Mouse (Mus musculus) megakaryocyte progenitor cell, adult 5-6 weeks (primary cell): ENCODE data around the gene Rxra. TPM values are rescaled to one million over a fixed set of nuclear protein-coding genes. Genes with fewer than 3 reads are reported as not detected.

ENCODE experiments used
- ATAC-seq: replicated peaks from 2 replicates; pipeline ENCODE4 v1.8.0; 2016; ENCODE audit warnings: mild to moderate bottlenecking, moderate TSS enrichment, inconsistent platforms; ENCODE audit not compliant: poor library complexity
- total RNA-seq, 2 experiments: library from RNA; stranded (forward) in 1 of 2; stranded (reverse) in 1 of 2; fragments of 157-497, 149-512 nt in 1 of 2; fragments of 200-1000 nt in 1 of 2; gene quantifications; 2 replicates each; pipeline versions ENCODE4 v1.2.3 to v1.2.4; 2015 to 2017

Rxra gene
- total RNA-seq, 2 experiments from 2014 or later: 1.2 to 1.9 TPM

GRCm38 (mm10) chr2:27693684-27694083 lies 17.4 kb downstream of the Rxra start:
- ATAC-seq: peak; percentile 36

GRCm38 (mm10) chr2:27699574-27699973 lies 23.3 kb downstream of the Rxra start:
- ATAC-seq: no peak

- no peak for ATAC-seq
These were observed 26.0 kb downstream of the Rxra start for GRCm38 (mm10) chr2:27702283-27702682.

GRCm38 (mm10) chr2:27702904-27703666 lies 26.8 kb downstream of the Rxra start:
- ATAC-seq: peak; percentile 93

GRCm38 (mm10) chr2:27703852-27704640 lies 27.8 kb downstream of the Rxra start:
- peak; percentile 13 for ATAC-seq

GRCm38 (mm10) chr2:27704641-27705040 lies 28.4 kb downstream of the Rxra start:
- ATAC-seq: no peak

- no peak for ATAC-seq
These were observed 34.7 kb downstream of the Rxra start for GRCm38 (mm10) chr2:27710871-27711382.

GRCm38 (mm10) chr2:27712626-27713025 lies 36.4 kb downstream of the Rxra start:
- no peak for ATAC-seq

- ATAC-seq: no peak
These were observed 37.1 kb downstream of the Rxra start for GRCm38 (mm10) chr2:27713378-27713777.

- ATAC-seq: peak; percentile 43
These were observed 37.9 kb downstream of the Rxra start for GRCm38 (mm10) chr2:27714131-27714530.

- no peak for ATAC-seq
These were observed 39.0 kb downstream of the Rxra start for GRCm38 (mm10) chr2:27715221-27715620.

GRCm38 (mm10) chr2:27716339-27716738 lies 40.1 kb downstream of the Rxra start:
- ATAC-seq: no peak

GRCm38 (mm10) chr2:27718191-27718590 lies 42.0 kb downstream of the Rxra start:
- ATAC-seq: peak; percentile 49

GRCm38 (mm10) chr2:27719601-27720000 lies 43.4 kb downstream of the Rxra start:
- ATAC-seq: no peak

GRCm38 (mm10) chr2:27721611-27722010 lies 45.4 kb downstream of the Rxra start:
- ATAC-seq: no peak

GRCm38 (mm10) chr2:27724729-27725316 lies 48.6 kb downstream of the Rxra start:
- ATAC-seq: peak; percentile 30; the same call in 1 of the 2 replicates

- no peak for ATAC-seq
These were observed 52.0 kb downstream of the Rxra start for GRCm38 (mm10) chr2:27727994-27728854.

GRCm38 (mm10) chr2:27729009-27729408 lies 52.8 kb downstream of the Rxra start:
- no peak for ATAC-seq

GRCm38 (mm10) chr2:27730002-27730905 lies 54.0 kb downstream of the Rxra start:
- peak; percentile 88 for ATAC-seq
